In the genomic region with DNA sequence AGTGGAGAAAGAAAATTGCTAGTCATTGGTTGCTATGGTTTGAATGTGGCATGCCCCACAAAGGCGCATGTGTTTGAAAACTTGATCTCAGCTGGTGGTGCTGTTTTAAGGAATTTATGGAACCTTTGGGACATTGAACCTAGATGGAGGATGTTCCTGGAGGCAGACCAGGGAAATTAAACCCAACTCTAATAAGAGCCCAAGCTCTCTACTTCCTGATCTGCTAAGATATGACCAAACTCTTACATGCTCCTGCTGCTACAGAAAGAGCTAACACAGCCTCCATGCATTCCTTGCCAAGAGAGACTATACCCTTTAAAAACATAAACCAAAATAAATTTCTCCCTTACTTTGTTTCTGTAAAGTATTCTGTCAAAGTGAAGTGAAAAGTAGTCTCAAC, we compare ENCODE assay signal across 28 mouse cellular contexts.
"Had no signal": no experiment of that assay in that cellular context is flagged by ENCODE, and none has a peak within 500 bp of the region (broad histone marks: within the 10 kb centered on the region; RNA-seq: fewer than 3 reads in every experiment).

No protein-coding gene starts in this region.

- H3K9ac ChIP-seq: embryonic facial prominence, embryonic 12.5 days; embryonic facial prominence, embryonic 13.5 days; embryonic facial prominence, embryonic 15.5 days; forebrain, embryonic 12.5 days; forebrain, embryonic 13.5 days; forebrain, embryonic 15.5 days; forebrain, postnatal 0 days had no signal

- H3K4me1 ChIP-seq: embryonic facial prominence, embryonic 12.5 days; embryonic facial prominence, embryonic 13.5 days; embryonic facial prominence, embryonic 15.5 days; forebrain, embryonic 10.5 days; forebrain, embryonic 12.5 days; forebrain, embryonic 13.5 days; forebrain, embryonic 15.5 days had no signal

- H3K36me3 ChIP-seq: embryonic facial prominence, embryonic 12.5 days; embryonic facial prominence, embryonic 13.5 days; embryonic facial prominence, embryonic 15.5 days; forebrain, embryonic 10.5 days; forebrain, embryonic 12.5 days; forebrain, embryonic 15.5 days had no signal

- H3K27ac ChIP-seq: embryonic facial prominence, embryonic 12.5 days; embryonic facial prominence, embryonic 13.5 days; embryonic facial prominence, embryonic 15.5 days; forebrain, embryonic 10.5 days; forebrain, embryonic 12.5 days; forebrain, embryonic 13.5 days; forebrain, embryonic 15.5 days; gastrocnemius, adult 2 months; heart, adult 2 months had no signal

- ATAC-seq: forebrain, embryonic 13.5 days; forebrain, embryonic 14.5 days; forebrain, embryonic 15.5 days; forebrain, embryonic 16.5 days; forebrain, postnatal 0 days had no signal

- DNase-seq: cerebellum, adult 2 months; cerebellum, adult 8-10 months; cerebellum, adult 9-10 months; cerebellum, adult 9-11 months; cerebellum, postnatal 10 days; cerebellum, postnatal 14 days; cerebellum, postnatal 25 days; cerebellum, postnatal 36 days; embryo, embryonic 11 days; forebrain, postnatal 0 days; gastrocnemius, adult 2 months; gastrocnemius, postnatal 10 days; gastrocnemius, postnatal 14 days; gastrocnemius, postnatal 25 days; gastrocnemius, postnatal 36 days; heart, adult 11 months; heart, adult 18-20 months; heart, adult 2 months had no signal

- H3K27me3 ChIP-seq: embryonic facial prominence, embryonic 12.5 days; embryonic facial prominence, embryonic 15.5 days; forebrain, embryonic 12.5 days; forebrain, embryonic 13.5 days; forebrain, embryonic 15.5 days had no signal

- H3K9me3 ChIP-seq: embryonic facial prominence, embryonic 12.5 days; embryonic facial prominence, embryonic 13.5 days; embryonic facial prominence, embryonic 15.5 days; forebrain, embryonic 10.5 days; forebrain, embryonic 12.5 days; forebrain, embryonic 13.5 days; forebrain, embryonic 15.5 days had no signal

- H3K4me2 ChIP-seq: embryonic facial prominence, embryonic 12.5 days; embryonic facial prominence, embryonic 13.5 days; embryonic facial prominence, embryonic 15.5 days; forebrain, embryonic 12.5 days; forebrain, embryonic 13.5 days; forebrain, embryonic 15.5 days had no signal

- H3K4me3 ChIP-seq: embryonic facial prominence, embryonic 12.5 days; embryonic facial prominence, embryonic 13.5 days; embryonic facial prominence, embryonic 15.5 days; erythroblast, embryonic 14.5 days; forebrain, embryonic 10.5 days; forebrain, embryonic 12.5 days; forebrain, embryonic 13.5 days; forebrain, embryonic 15.5 days; gastrocnemius, adult 2 months; heart, adult 2 months had no signal
